Mouse (Mus musculus) erythroblast, embryonic 14.5 days (primary cell): ENCODE data around the gene Rab8b.

Source experiments
- GATA1 ChIP-seq: IDR thresholded peaks from 2 replicates; pipeline ENCODE4 v1.6.1; 2012; ENCODE audit warnings: low read length, inconsistent platforms, mixed read lengths
- TAL1 ChIP-seq: IDR thresholded peaks from 3 replicates; pipeline ENCODE4 v1.6.1; 2012; ENCODE audit warnings: low read length, inconsistent platforms, mixed read lengths

GRCm38 (mm10) chr9:66967492-66967891 is 48.0 kb upstream of the Rab8b start:
- TF ChIP-seq GATA1 (no peak), TAL1 (no peak)
